Mouse (Mus musculus) pancreas, adult 10 weeks (tissue): ENCODE data around the gene Sar1b. TPM values are rescaled to one million over a fixed set of nuclear protein-coding genes. Genes with fewer than 3 reads are reported as not detected.

ENCODE experiments used
- polyA plus RNA-seq: library from polyadenylated mRNA; stranded (reverse); fragments of 350-450 nt; fragmentation: Illumina TruSeq; extraction: RNeasy Lipid Tissue Mini Kit (QIAGEN cat#74804); gene quantifications from one replicate; pipeline ENCODE4 v1.2.3, GENCODE M21; 2015; ENCODE audit warnings: low read depth, low replicate concordance; ENCODE audit not compliant: insufficient read depth

Sar1b gene
- 9.3 TPM for polyA plus RNA-seq

DNA sequence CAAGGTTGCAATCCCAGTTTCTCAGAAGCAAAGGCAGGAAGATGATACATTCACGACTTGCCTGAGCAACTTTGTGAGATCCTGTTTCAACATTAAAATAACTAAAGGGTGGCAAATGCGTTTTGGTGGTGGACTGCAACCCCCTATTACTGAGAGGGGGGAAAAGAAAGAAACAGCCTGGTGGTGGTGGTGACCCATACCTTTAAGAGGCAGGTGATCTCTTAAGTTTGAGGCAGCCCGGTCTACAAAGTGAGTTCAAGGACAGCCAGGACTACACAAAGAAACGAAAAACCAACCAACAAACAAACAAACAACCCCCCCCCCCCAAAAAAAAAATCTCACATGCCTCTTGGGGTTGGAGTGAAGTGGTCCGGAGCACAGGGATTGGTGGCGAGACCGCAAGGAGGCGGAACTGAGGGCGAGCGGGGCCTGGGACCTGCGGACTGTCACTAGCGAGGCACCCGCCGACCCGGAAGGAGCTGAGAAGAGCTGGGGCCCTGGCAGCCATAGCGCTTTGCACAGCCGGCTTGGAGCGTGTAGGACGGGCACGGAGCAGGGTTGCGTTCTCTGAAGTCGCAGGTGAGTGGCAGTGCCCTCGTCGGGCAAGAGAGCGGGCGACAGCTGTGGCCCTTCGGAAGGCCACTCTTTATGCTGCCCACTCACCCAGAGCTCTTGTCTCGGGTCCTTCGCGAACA is at the start of gene Sar1b, which contains the start of gene Sec24a:
Gene Sar1b, plus strand, starts transcription at position 475 of the 695 bp plus-strand sequence.
Gene Sec24a, minus strand, starts transcription at position 422 of the 695 bp plus-strand sequence.

Other genes with a start within 250 kb of the Sar1b start
- gene Phykpl, start 178.9 kb upstream of the Sar1b start, polyA plus RNA-seq: 3.4 TPM
- 31.3 TPM for gene Hnrnpab, start 156.8 kb upstream of the Sar1b start, polyA plus RNA-seq
- gene Nhp2, start 144.0 kb upstream of the Sar1b start, polyA plus RNA-seq: 18.4 TPM
- gene Rmnd5b, start 127.8 kb upstream of the Sar1b start, polyA plus RNA-seq: 10.1 TPM
- gene N4bp3, start 112.8 kb upstream of the Sar1b start, polyA plus RNA-seq: 1.7 TPM
- 1.5 TPM for gene D930048N14Rik, start 112.7 kb upstream of the Sar1b start, polyA plus RNA-seq
- 10.3 TPM for gene 0610009B22Rik, start 74.8 kb upstream of the Sar1b start, polyA plus RNA-seq
- 3.4 TPM for gene Sec24a, start 53 bp upstream of the Sar1b start, polyA plus RNA-seq
- 4.3 TPM for gene Jade2, start 94.0 kb downstream of the Sar1b start, polyA plus RNA-seq
- 7.9 TPM for gene Cdkn2aipnl, start 204.0 kb downstream of the Sar1b start, polyA plus RNA-seq
- 35.1 TPM for gene Ube2b, start 237.1 kb downstream of the Sar1b start, polyA plus RNA-seq
- 1.1 TPM for gene Cdkl3, start 240.5 kb downstream of the Sar1b start, polyA plus RNA-seq